Mouse (Mus musculus): Measurements from ENCODE around the gene Tshz3.

Tshz3 gene

DNA sequence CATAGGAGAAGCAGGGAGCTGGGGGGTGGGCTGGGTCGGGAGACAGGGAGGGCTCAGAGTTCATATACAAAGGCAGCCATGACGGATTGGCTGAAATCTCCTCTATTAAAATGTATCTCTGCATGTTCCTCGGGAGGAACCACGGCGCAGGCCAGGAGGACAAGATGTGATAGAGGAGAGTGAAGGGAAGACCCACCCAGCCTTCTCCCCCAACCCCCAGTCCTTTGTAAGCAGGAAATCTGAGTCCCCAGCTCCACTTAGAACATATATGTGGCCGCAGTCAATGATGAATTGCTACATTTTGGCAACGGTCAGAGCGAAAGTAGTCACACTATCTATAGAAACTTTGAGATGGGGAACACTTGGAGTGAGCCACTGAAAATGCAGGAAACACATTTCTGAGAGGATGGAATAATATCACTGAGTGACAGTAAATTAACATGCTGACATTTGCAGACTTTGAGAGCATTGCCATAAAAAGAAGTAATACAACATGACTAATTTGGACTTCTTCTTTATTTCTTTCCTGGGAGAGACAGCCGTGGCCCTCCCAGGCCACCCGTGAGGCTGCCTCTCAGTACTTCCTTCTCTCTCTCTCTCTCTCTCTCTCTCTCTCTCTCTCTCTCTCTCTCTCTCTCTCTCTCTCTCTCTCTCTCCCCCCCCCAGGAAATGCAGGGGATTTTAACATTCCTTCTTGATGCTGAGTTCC lies 88.9 kb downstream of the Tshz3 start:
- no peak for DNase-seq

GRCm38 (mm10) chr7:36796392-36797187 lies 98.7 kb downstream of the Tshz3 start:
- no peak for DNase-seq

Measured in kidney, postnatal 36 days (tissue).